Comparison of ENCODE assay signal across 10 mouse cellular contexts in the genomic region with DNA sequence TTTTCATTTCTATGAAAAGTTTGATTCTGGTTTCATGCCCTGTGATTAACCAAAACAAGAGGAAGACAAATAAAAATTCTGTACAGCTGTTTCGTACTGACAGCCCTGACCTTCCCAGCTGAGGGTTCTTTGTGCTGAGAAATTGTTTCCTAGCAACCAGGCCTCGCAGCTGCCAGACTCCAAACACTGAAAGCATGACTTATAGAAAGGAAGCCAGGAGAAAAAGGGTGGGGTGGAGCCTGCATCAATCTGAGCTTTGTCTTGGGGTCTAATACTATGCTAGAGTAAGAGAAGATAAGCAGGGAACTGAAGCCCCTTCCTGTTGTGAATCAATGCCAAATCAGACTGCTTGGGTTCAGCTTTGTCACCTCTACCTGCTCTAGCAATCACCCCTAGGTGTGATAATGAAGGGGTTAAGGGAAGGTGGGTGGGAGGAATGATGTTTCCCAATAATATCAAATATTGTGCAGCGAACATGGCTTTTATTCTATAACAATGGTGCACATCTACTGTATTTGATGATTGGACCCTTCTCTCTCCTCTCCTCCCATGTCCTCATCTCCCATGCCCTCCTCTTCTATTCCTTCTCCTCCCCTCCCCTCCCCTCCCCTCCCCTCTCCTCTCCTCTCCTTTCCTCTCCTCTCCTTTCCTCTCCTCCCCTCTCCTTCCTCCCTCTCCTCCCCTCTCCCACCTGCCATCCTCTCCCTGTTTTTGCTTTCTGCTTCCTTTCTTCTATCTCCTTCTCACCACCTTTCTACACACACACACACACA. TPM values are rescaled to one million over a fixed set of nuclear protein-coding genes. Genes with fewer than 3 reads are reported as not detected.
DNase-seq lines count a peak whose midpoint lies in the region; ATAC-seq and TF ChIP-seq lines count a peak whose summit lies in the region.
"Had no signal": no experiment of that assay in that cellular context is flagged by ENCODE, and none has a peak within 500 bp of the region (broad histone marks: within the 10 kb centered on the region; RNA-seq: fewer than 3 reads in every experiment).

No protein-coding gene starts in this region.

- H3K4me2 ChIP-seq in kidney, embryonic 14.5 days (replicated peaks; ENCODE audit: low read depth, low read length) = no peak overlapping the region
- no peak overlapping the region for H3K4me2 ChIP-seq in forebrain, postnatal 0 days (ENCODE audit: low read depth)
- H3K4me2 ChIP-seq in midbrain, embryonic 15.5 days = 0 out of 2 replicates have a peak overlapping the region, but pooled peaks have one; percentile 13
- H3K4me2 ChIP-seq: liver, embryonic 13.5 days had no signal

- TF ChIP-seq CTCF in forebrain, postnatal 0 days (IDR thresholded peaks at IDR 0.05; ENCODE audit: low read depth) = no peak

- no peaks in the 10 kb centered on the region for H3K36me3 ChIP-seq in kidney, embryonic 14.5 days (ENCODE audit: control insufficient read depth, insufficient read depth, low read length)
- H3K36me3 ChIP-seq in forebrain, postnatal 0 days (ENCODE audit: insufficient read depth) = no peaks in the 10 kb centered on the region
- no peaks in the 10 kb centered on the region for H3K36me3 ChIP-seq in midbrain, embryonic 15.5 days (replicated peaks)
- H3K36me3 ChIP-seq: liver, embryonic 13.5 days had no signal

- H3K27ac ChIP-seq in kidney, embryonic 14.5 days (ENCODE audit: low read depth, low read length) = no peak overlapping the region
- peak overlapping the region; percentile 77 for H3K27ac ChIP-seq in forebrain, postnatal 0 days (ENCODE audit: low read depth, low read length)
- peak overlapping the region; percentile 79 for H3K27ac ChIP-seq in midbrain, embryonic 15.5 days
- H3K27ac ChIP-seq: liver, embryonic 13.5 days had no signal

- H3K4me1 ChIP-seq in kidney, embryonic 14.5 days (ENCODE audit: control insufficient read depth, insufficient read depth, low read length) = no peaks in the 10 kb centered on the region
- peaks cover 2% of the 10 kb centered on the region; the same call in 1 of the 2 replicates for H3K4me1 ChIP-seq in forebrain, postnatal 0 days (ENCODE audit: insufficient read depth)
- H3K4me1 ChIP-seq in midbrain, embryonic 15.5 days = peaks cover 37% of the 10 kb centered on the region
- H3K4me1 ChIP-seq: liver, embryonic 13.5 days had no signal

- intact Hi-C loops in heart, postnatal 25 days (cut with DNase I) = no loop called here

- DNase-seq in kidney, postnatal 14 days = peak; percentile 14
- DNase-seq in brain, adult 2 months (ENCODE audit: low read depth, low spot score) = peak; percentile 77
- peak; percentile 55 for DNase-seq in forebrain, postnatal 0 days
- no peak for DNase-seq in heart, postnatal 25 days (ENCODE audit: low spot score)
- no peak for DNase-seq in urinary bladder, adult 18-20 months (ENCODE audit: low spot score in 2 of 2)
- DNase-seq: liver, embryonic 13.5 days had no signal

- H3K27me3 ChIP-seq in kidney, embryonic 14.5 days (ENCODE audit: control insufficient read depth, insufficient read depth, low read length) = no peaks in the 10 kb centered on the region
- no peaks in the 10 kb centered on the region for H3K27me3 ChIP-seq in forebrain, postnatal 0 days (ENCODE audit: insufficient read depth, low read length)
- H3K27me3 ChIP-seq in midbrain, embryonic 15.5 days (replicated peaks) = no peaks in the 10 kb centered on the region
- H3K27me3 ChIP-seq: liver, embryonic 13.5 days had no signal

- no peak overlapping the region for H3K4me3 ChIP-seq in kidney, embryonic 14.5 days (ENCODE audit: low read length)
- H3K4me3 ChIP-seq in forebrain, postnatal 0 days (ENCODE audit: low read depth, low read length) = no peak overlapping the region
- H3K4me3 ChIP-seq in midbrain, embryonic 15.5 days = no peak overlapping the region
- H3K4me3 ChIP-seq: liver, embryonic 13.5 days had no signal

- WGBS in kidney, embryonic 14.5 days = 53% methylated on average over 3 of the region's 3 CpGs
- 31% methylated on average over 3 of the region's 3 CpGs for WGBS in forebrain, postnatal 0 days
- 28% methylated on average over 3 of the region's 3 CpGs for WGBS in midbrain, embryonic 15.5 days

- no peak overlapping the region for H3K9ac ChIP-seq in kidney, embryonic 14.5 days (ENCODE audit: low read depth, low read length)
- no peak overlapping the region for H3K9ac ChIP-seq in forebrain, postnatal 0 days
- no peak overlapping the region for H3K9ac ChIP-seq in midbrain, embryonic 15.5 days
- H3K9ac ChIP-seq: liver, embryonic 13.5 days had no signal

- ATAC-seq in kidney, embryonic 14.5 days (ENCODE audit: low FRiP score, low TSS enrichment) = no peak
- ATAC-seq in forebrain, postnatal 0 days = peak; percentile 85
- ATAC-seq in midbrain, embryonic 15.5 days (replicated peaks) = peak; percentile 74
- no peak for ATAC-seq in activated CD4-positive, CD25-positive, alpha-beta regulatory T cell, adult 4 months

- H3K9me3 ChIP-seq in kidney, embryonic 14.5 days (ENCODE audit: control insufficient read depth, low read length) = no peaks in the 10 kb centered on the region
- no peaks in the 10 kb centered on the region for H3K9me3 ChIP-seq in forebrain, postnatal 0 days (ENCODE audit: low read length)
- H3K9me3 ChIP-seq in midbrain, embryonic 15.5 days = no peaks in the 10 kb centered on the region
- H3K9me3 ChIP-seq: liver, embryonic 13.5 days had no signal

RNA-seq across cellular contexts. Expression of gene Dcx, which starts 26.2 kb away (rescaled TPM):
- polyA plus RNA-seq in kidney, embryonic 14.5 days (2014; fragmentation: Nextera tagmentation; extraction: Ambion mirVana) = 4.5 and 6.9 TPM in 2 replicates
- 334 and 422 TPM in 2 replicates for total RNA-seq in forebrain, postnatal 0 days (2014; rRNA removed)
- 156 and 219 TPM in 2 replicates for polyA plus RNA-seq in forebrain, postnatal 0 days (2015; fragmentation: Nextera tagmentation; extraction: Ambion mirVana)
- polyA plus RNA-seq in midbrain, embryonic 15.5 days (2015; fragmentation: Nextera tagmentation; extraction: Ambion mirVana) = 274 and 311 TPM in 2 replicates
- polyA plus RNA-seq in activated CD4-positive, CD25-positive, alpha-beta regulatory T cell, adult 4 months (2017; shearing (Covaris generic)) = not detected
- not detected for total RNA-seq in heart, postnatal 25 days (2021)
- total RNA-seq: heart, postnatal 10 days had no signal

Comparison
In these comparisons a context has a peak if more than half of its experiments do, and no peak if none do; other contexts are left out.
1. DNase-seq: peak in kidney, postnatal 14 days (single experiment), brain, adult 2 months (single experiment) and forebrain, postnatal 0 days (single experiment); none in heart, postnatal 25 days (single experiment) and urinary bladder, adult 18-20 months (0 of 2).
2. ATAC-seq: peak in forebrain, postnatal 0 days (single experiment) and midbrain, embryonic 15.5 days (single experiment); none in kidney, embryonic 14.5 days (single experiment) and activated CD4-positive, CD25-positive, alpha-beta regulatory T cell, adult 4 months (single experiment).
3. RNA of gene Dcx, which starts 26.2 kb away (polyA plus RNA-seq): 274 to 311 TPM in midbrain, embryonic 15.5 days and 156 to 219 TPM in forebrain, postnatal 0 days; 4.5 to 6.9 TPM in kidney, embryonic 14.5 days and not detected in activated CD4-positive, CD25-positive, alpha-beta regulatory T cell, adult 4 months; every median in the first group is over 10 times any median in the second.